Mouse (Mus musculus) intestine, postnatal 0 days (tissue): ENCODE data around the gene Tspan1. TPM values are rescaled to one million over a fixed set of nuclear protein-coding genes. Genes with fewer than 3 reads are reported as not detected.

Experiments used
- ATAC-seq: fragments of 200-750 bp; cut with Nextera tagmentation; 2 replicates; pipeline ENCODE4 v1.8.0; 2017; ENCODE audit warnings: mild to moderate bottlenecking, moderate TSS enrichment, moderate library complexity
- H3K27ac ChIP-seq: fragments of 300-500 bp; sonication (generic); 2 replicates; pipeline ENCODE4 v1.5.1; 2014; ENCODE audit warnings: mild to moderate bottlenecking, low read depth, low read length, moderate library complexity
- H3K27me3 ChIP-seq: fragments of 300-500 bp; sonication (generic); replicated peaks from 2 replicates; pipeline ENCODE4 v1.6.1; 2014; ENCODE audit warnings: low read length, mixed read lengths; ENCODE audit not compliant: control insufficient read depth, insufficient read depth
- H3K36me3 ChIP-seq: fragments of 300-500 bp; sonication (generic); 2 replicates; pipeline ENCODE4 v1.6.1; 2014; ENCODE audit warnings: mild to moderate bottlenecking, moderate library complexity; ENCODE audit not compliant: control insufficient read depth, insufficient read depth
- H3K4me1 ChIP-seq: fragments of 300-500 bp; sonication (generic); replicated peaks from 2 replicates; pipeline ENCODE4 v1.6.1; 2014; ENCODE audit warnings: antibody characterized with exemption, low read length, mixed read lengths; ENCODE audit not compliant: control insufficient read depth, insufficient read depth
- H3K4me2 ChIP-seq: fragments of 300-500 bp; sonication (generic); replicated peaks from 2 replicates; pipeline ENCODE4 v1.6.1; 2014; ENCODE audit warnings: low read depth, mild to moderate bottlenecking, moderate library complexity
- H3K4me3 ChIP-seq: fragments of 300-500 bp; sonication (generic); 2 replicates; pipeline ENCODE4 v1.5.1; 2014; ENCODE audit warnings: low read depth, low read length
- H3K9ac ChIP-seq: fragments of 300-500 bp; sonication (generic); 2 replicates; pipeline ENCODE4 v1.6.1; 2014; ENCODE audit warnings: mild to moderate bottlenecking, low read depth, low read length
- H3K9me3 ChIP-seq: fragments of 300-500 bp; sonication (generic); 2 replicates; pipeline ENCODE4 v1.6.1; 2016; ENCODE audit warnings: mixed run types; ENCODE audit not compliant: control insufficient read depth
- CTCF ChIP-seq: sonication (generic); IDR thresholded peaks from 2 replicates; pipeline ENCODE4 v1.5.1; 2016; ENCODE audit warnings: low read depth, mild to moderate bottlenecking, control low read depth, antibody characterized with exemption, moderate library complexity
- WGBS: fragments of 180-500 bp; shearing (Covaris S2); extraction: QIAGEN DNeasy Blood & Tissue Kit; methylation state at CpG from one replicate; pipeline ENCODE4 v1.1.7; 2014; 5-methylcytosine and 5-hydroxymethylcytosine counted together
- polyA plus RNA-seq: library from polyadenylated mRNA; unstranded; fragments of >200 nt; fragmentation: Nextera tagmentation; extraction: Ambion mirVana; gene quantifications from 2 replicates; pipeline ENCODE4 v1.2.1, GENCODE M21; 2015

The Tspan1 gene
- polyA plus RNA-seq, 1 experiment from 2014 or later, result 63.8 TPM

DNA sequence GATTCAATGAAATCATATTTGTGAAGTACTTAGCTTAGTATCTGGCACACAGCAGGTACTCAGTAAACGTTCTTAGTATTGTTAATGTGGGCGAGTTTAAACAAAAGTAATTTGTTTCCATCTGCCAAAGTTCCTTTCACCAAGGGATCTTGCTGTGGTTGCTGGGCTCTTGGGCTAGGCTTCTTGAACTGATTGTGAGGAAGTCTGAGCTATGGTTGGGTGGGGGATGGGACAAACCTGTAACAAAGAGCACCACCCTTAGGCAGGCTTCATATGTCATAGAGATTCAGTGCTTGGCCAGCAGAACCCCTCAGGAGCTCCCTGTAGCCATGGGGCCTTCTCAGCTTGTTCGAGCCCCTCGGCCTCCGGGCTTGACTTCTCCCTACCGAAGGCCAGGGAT lies 5.7 kb upstream of the Tspan1 start, which contains the start of the genes 1700042G07Rik and Gm49337:
1700042G07Rik (plus strand) TSS at position 301 of the 400 bp plus-strand sequence.
Gm49337 (plus strand) TSS at position 313 of the 400 bp plus-strand sequence.
- H3K27ac ChIP-seq, result no peak within 1 kb of the TSS
- no peak for TF ChIP-seq CTCF

GRCm38 (mm10) chr4:116169353-116169672 lies 1.9 kb upstream of the Tspan1 start:
- Histone ChIP-seq H3K4me3 (no peak overlapping the region), H3K36me3 (no peaks in the 10 kb centered on the region), H3K27me3 (no peaks in the 10 kb centered on the region), H3K4me2 (no peak overlapping the region), H3K27ac (no peak overlapping the region), H3K9ac (no peak overlapping the region), H3K4me1 (no peaks in the 10 kb centered on the region; the same call in 1 of the 2 replicates), H3K9me3 (no peaks in the 10 kb centered on the region)
- TF ChIP-seq CTCF, result no peak
- 68% methylated on average over 3 of the region's 3 CpGs for WGBS
- no peak for ATAC-seq

More for the DNA sequence above, 5.7 kb upstream of the Tspan1 start, which contains the start of the genes 1700042G07Rik and Gm49337:
- no peak within 1 kb of the TSS for H3K4me2 ChIP-seq
- H3K4me3 ChIP-seq, result no peak within 1 kb of the TSS
- no peaks in the 10 kb centered on the region for H3K36me3 ChIP-seq
- no peaks in the 10 kb centered on the region for H3K9me3 ChIP-seq
- WGBS, result 87% methylated on average over 6 of the region's 6 CpGs
- no peak for ATAC-seq
- H3K9ac ChIP-seq, result no peak within 1 kb of the TSS
- no peaks in the 10 kb centered on the region for H3K27me3 ChIP-seq
- H3K4me1 ChIP-seq, result peaks cover 13% of the 10 kb centered on the region

GRCm38 (mm10) chr4:116168617-116169352 lies 1.4 kb upstream of the Tspan1 start:
- no peak for ATAC-seq

DNA sequence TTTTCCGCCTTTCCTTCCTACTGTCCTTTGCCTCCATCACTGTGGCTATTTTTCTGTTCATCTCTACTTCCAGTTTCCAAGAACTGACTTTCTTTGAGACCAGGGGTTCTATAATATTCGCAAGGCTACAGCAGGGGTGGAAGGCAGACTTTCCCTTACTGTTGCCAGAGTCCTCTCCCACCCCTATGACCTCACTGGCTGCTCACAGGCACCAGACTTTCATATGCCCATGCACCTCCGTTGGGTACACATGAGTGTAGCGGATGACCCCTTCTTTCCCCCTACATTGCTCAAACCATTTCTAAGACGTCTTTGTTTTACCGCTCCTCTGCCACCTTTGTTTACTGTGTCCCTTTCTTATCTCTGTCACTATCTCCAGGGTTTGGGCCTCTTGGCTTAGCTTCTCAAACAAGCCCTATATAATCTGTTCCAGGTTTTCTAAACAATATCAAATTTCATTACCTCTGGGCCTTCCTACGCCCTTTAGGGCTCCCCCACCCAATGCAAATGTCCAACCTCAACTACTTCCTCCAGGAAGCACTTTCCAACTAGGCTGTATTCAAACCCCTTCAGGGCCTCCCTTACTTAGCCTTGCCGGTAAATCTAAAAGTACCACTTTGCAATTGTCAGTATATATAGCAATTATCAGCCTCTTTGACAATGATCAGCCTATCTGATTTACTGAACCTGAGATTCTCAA lies 1.5 kb downstream of the Tspan1 start:
- 32% methylated on average over 8 of the region's 8 CpGs for WGBS
- no peak for TF ChIP-seq CTCF
- peak; percentile 34 for ATAC-seq
- Histone ChIP-seq H3K27me3 (no peaks in the 10 kb centered on the region), H3K27ac (peak overlapping the region; percentile 62), H3K4me1 (no peaks in the 10 kb centered on the region; the same call in 1 of the 2 replicates), H3K4me3 (peak overlapping the region; percentile 2; the same call in 1 of the 2 replicates), H3K4me2 (peak overlapping the region; percentile 48), H3K9me3 (no peaks in the 10 kb centered on the region), H3K9ac (no peak overlapping the region), H3K36me3 (no peaks in the 10 kb centered on the region)

More at GRCm38 (mm10) chr4:116168617-116169352, 1.4 kb upstream of the Tspan1 start:
- no peaks in the 10 kb centered on the region for H3K27me3 ChIP-seq
- H3K27ac ChIP-seq, result no peak overlapping the region
- 83% methylated on average over 7 of the region's 8 CpGs for WGBS
- H3K9me3 ChIP-seq, result no peaks in the 10 kb centered on the region
- H3K4me2 ChIP-seq, result no peak overlapping the region
- no peaks in the 10 kb centered on the region; the same call in 1 of the 2 replicates for H3K4me1 ChIP-seq
- no peak overlapping the region for H3K9ac ChIP-seq
- no peaks in the 10 kb centered on the region for H3K36me3 ChIP-seq
- no peak overlapping the region for H3K4me3 ChIP-seq
- TF ChIP-seq CTCF, result peak; percentile 81

DNA sequence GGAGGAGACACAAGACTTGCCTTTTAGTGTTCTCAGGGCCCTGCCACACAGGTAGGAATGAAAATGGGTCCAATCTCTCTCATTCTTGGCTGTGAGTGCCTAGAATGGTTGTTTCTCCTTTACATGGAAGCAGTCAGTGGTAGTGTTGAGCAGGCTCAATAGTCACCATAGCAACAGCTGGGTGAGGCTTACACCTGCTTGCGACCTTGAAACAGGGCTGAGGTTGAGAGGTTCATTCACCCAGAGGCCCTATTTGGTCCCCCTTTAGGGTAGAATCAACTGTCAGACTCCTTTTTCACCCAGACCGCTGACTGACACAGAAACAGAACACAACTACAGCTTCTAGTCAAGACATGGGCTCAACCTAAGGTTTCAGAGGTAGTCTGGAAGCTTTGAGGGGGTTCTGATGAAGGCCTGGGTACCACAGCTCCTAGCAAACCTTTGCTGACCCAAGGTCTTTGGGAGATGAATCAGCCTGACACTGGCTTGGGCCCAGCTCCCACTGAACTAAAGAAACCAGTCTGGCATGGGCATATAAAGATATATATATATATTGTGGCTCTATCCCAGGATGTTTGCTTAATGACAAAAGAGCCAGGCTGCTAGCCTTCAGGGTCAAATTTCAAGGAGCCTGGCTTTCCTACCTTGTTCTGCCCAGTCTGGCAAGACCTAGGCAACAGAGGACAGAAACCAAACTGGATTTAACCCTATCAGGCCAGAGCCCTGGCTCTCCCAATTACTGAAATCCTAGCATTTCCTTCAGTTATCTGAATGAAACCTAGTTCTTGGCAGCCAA lies 2.4 kb downstream of the Tspan1 start:
- 45% methylated on average over 2 of the region's 2 CpGs for WGBS
- Histone ChIP-seq H3K4me3 (0 out of 2 replicates have a peak overlapping the region, but pooled peaks have one; percentile 2), H3K9me3 (no peaks in the 10 kb centered on the region), H3K4me2 (peak overlapping the region; percentile 35), H3K27me3 (no peaks in the 10 kb centered on the region), H3K36me3 (no peaks in the 10 kb centered on the region), H3K27ac (peak overlapping the region; percentile 62), H3K4me1 (no peaks in the 10 kb centered on the region; the same call in 1 of the 2 replicates), H3K9ac (no peak overlapping the region)
- peak; percentile 53 for ATAC-seq
- no peak for TF ChIP-seq CTCF
